Mouse (Mus musculus) midbrain, embryonic 16.5 days (tissue): ENCODE data around the gene Trim58. TPM values are rescaled to one million over a fixed set of nuclear protein-coding genes. Genes with fewer than 3 reads are reported as not detected.

ENCODE experiments used
- ATAC-seq: fragments of 200-750 bp; cut with Nextera tagmentation; 2 replicates; pipeline ENCODE4 v1.8.0; 2017; ENCODE audit warnings: moderate TSS enrichment
- H3K27ac ChIP-seq: fragments of 300-500 bp; sonication (generic); 2 replicates; pipeline ENCODE4 v1.5.1; 2014; ENCODE audit warnings: mild to moderate bottlenecking, low read length, mixed read lengths
- H3K27me3 ChIP-seq: fragments of 300-500 bp; sonication (generic); 2 replicates; pipeline ENCODE4 v1.6.1; 2014; ENCODE audit warnings: low read depth, low read length, mixed read lengths; ENCODE audit not compliant: control insufficient read depth, insufficient read depth
- H3K36me3 ChIP-seq: fragments of 300-500 bp; sonication (generic); 2 replicates; pipeline ENCODE4 v1.6.1; 2014; ENCODE audit warnings: mild to moderate bottlenecking, low read length, moderate library complexity, mixed read lengths; ENCODE audit not compliant: control insufficient read depth, insufficient read depth
- H3K4me1 ChIP-seq: fragments of 300-500 bp; sonication (generic); 2 replicates; pipeline ENCODE4 v1.6.1; 2014; ENCODE audit warnings: mild to moderate bottlenecking, low read length, mixed read lengths; ENCODE audit not compliant: control insufficient read depth, insufficient read depth
- H3K4me2 ChIP-seq: fragments of 300-500 bp; sonication (generic); 2 replicates; pipeline ENCODE4 v1.6.1; 2014; ENCODE audit warnings: mild to moderate bottlenecking, low read length, mixed read lengths
- H3K4me3 ChIP-seq: fragments of 300-500 bp; sonication (generic); 2 replicates; pipeline ENCODE4 v1.5.1; 2014; ENCODE audit warnings: low read depth, mild to moderate bottlenecking, low read length, moderate library complexity, mixed read lengths
- H3K9ac ChIP-seq: fragments of 300-500 bp; sonication (generic); 2 replicates; pipeline ENCODE4 v1.6.1; 2014; ENCODE audit warnings: low read depth, low read length, mixed read lengths
- H3K9me3 ChIP-seq: fragments of 300-500 bp; sonication (generic); replicated peaks from 2 replicates; pipeline ENCODE4 v1.6.1; 2014; ENCODE audit warnings: mild to moderate bottlenecking, low read length, mixed read lengths; ENCODE audit not compliant: control insufficient read depth, poor library complexity, severe bottlenecking
- WGBS: fragments of 180-500 bp; shearing (Covaris S2); extraction: QIAGEN DNeasy Blood & Tissue Kit; methylation state at CpG from one replicate; pipeline ENCODE4 v1.1.7; 2014; 5-methylcytosine and 5-hydroxymethylcytosine counted together
- polyA plus RNA-seq: library from polyadenylated mRNA; unstranded; fragments of >200 nt; fragmentation: Nextera tagmentation; extraction: Ambion mirVana; gene quantifications from 2 replicates; pipeline ENCODE4 v1.2.1, GENCODE M21; 2015

Trim58 gene
- polyA plus RNA-seq, 1 experiment from 2014 or later = 0.19 TPM

DNA sequence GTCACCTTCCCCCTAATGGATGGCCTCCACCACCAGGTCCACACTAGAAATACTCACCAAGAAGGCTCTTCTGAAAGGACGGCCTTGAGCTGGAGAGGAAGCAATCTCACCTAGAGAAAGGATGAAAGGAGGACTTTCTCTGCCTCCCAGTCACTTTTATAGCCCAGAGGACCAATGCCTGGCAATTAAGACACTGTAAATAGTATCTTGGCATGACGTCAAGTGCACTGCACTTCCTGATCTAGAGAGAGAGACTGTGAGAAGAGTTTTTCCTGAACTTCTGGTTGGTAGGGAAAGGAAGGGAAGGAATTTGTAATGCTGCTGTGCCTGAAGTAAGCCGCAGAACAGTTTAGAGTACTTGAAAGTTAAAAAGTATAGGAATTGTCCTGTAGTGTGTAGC is 26.9 kb upstream of the Trim58 start:
- Histone ChIP-seq H3K4me2 (no peak overlapping the region), H3K36me3 (no peaks in the 10 kb centered on the region), H3K4me1 (no peaks in the 10 kb centered on the region), H3K4me3 (no peak overlapping the region), H3K9me3 (no peaks in the 10 kb centered on the region), H3K27me3 (no peaks in the 10 kb centered on the region), H3K27ac (no peak overlapping the region), H3K9ac (no peak overlapping the region)
- no peak for ATAC-seq
- WGBS = 85% methylated on average over 3 of the region's 3 CpGs

GRCm38 (mm10) chr11:58614526-58614925 is 25.7 kb upstream of the Trim58 start:
- Histone ChIP-seq H3K9me3 (no peaks in the 10 kb centered on the region), H3K27me3 (no peaks in the 10 kb centered on the region), H3K27ac (no peak overlapping the region), H3K4me2 (no peak overlapping the region), H3K4me3 (no peak overlapping the region), H3K4me1 (no peaks in the 10 kb centered on the region), H3K9ac (no peak overlapping the region), H3K36me3 (no peaks in the 10 kb centered on the region)
- no peak for ATAC-seq

DNA sequence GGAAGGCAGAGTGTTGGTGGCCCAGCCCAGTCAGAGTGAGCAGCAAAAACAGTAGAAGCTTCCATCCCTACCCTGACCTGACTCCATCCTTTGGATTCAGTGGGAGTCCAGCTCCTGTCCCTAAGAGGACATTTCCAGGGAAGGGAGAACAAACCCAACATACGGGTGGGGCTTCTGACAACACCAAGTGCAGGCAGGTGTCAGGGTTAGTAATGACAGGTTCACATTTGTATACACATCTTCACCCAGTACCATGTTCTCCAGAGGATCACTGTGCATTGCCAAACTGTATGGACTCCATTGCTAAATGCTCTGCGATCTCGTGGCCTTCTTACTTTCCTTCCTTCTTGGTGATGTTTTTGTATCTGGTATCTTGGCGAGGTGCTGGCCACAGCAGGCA is 24.3 kb upstream of the Trim58 start, which contains the start of gene 2210407C18Rik:
Gene 2210407C18Rik (minus strand): TSS at position 101 of the 400 bp plus-strand sequence.
- Histone ChIP-seq H3K4me1 (no peaks in the 10 kb centered on the region), H3K9ac (no peak within 1 kb of the TSS), H3K27me3 (no peaks in the 10 kb centered on the region), H3K4me3 (no peak within 1 kb of the TSS), H3K36me3 (no peaks in the 10 kb centered on the region), H3K9me3 (no peaks in the 10 kb centered on the region), H3K27ac (no peak within 1 kb of the TSS), H3K4me2 (no peak within 1 kb of the TSS)
- WGBS = 88% methylated on average over 4 of the region's 4 CpGs
- no peak for ATAC-seq

- H3K9ac ChIP-seq = no peak overlapping the region
- H3K4me2 ChIP-seq = no peak overlapping the region
- no peak for ATAC-seq
- H3K9me3 ChIP-seq = no peaks in the 10 kb centered on the region
- H3K36me3 ChIP-seq = no peaks in the 10 kb centered on the region
- H3K4me3 ChIP-seq = no peak overlapping the region
- no peaks in the 10 kb centered on the region for H3K27me3 ChIP-seq
- H3K4me1 ChIP-seq = no peaks in the 10 kb centered on the region
- H3K27ac ChIP-seq = no peak overlapping the region
- 74% methylated on average over 3 of the region's 3 CpGs for WGBS
These were observed 21.9 kb upstream of the Trim58 start for GRCm38 (mm10) chr11:58618369-58618768.

DNA sequence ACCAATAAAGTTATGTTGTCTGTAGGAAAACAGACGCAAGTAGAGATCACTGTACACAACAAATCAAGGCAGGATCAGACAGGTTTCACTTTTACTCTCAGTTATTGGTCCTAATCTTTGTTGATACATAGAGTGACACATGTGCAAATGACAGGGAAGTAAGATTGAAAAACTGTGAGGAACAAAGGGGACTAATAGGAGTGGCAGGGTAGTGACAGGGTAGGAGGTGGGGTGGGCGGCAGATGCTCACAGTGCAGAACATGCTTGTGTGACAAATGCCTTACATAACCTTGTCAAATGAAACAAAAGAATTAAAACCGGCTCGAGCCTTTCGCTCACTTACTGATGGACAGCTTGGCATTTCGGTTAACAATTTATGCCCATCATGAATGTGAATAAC is 21.5 kb upstream of the Trim58 start:
- H3K36me3 ChIP-seq = no peaks in the 10 kb centered on the region
- no peak overlapping the region for H3K9ac ChIP-seq
- H3K27ac ChIP-seq = no peak overlapping the region
- H3K9me3 ChIP-seq = no peaks in the 10 kb centered on the region
- H3K4me2 ChIP-seq = no peak overlapping the region
- 44% methylated on average over 6 of the region's 6 CpGs for WGBS
- no peak for ATAC-seq
- no peak overlapping the region for H3K4me3 ChIP-seq
- no peaks in the 10 kb centered on the region for H3K27me3 ChIP-seq
- H3K4me1 ChIP-seq = no peaks in the 10 kb centered on the region

- Histone ChIP-seq H3K4me2 (no peak overlapping the region), H3K36me3 (no peaks in the 10 kb centered on the region), H3K4me1 (no peaks in the 10 kb centered on the region), H3K9me3 (no peaks in the 10 kb centered on the region), H3K9ac (no peak overlapping the region), H3K4me3 (no peak overlapping the region), H3K27ac (no peak overlapping the region), H3K27me3 (no peaks in the 10 kb centered on the region)
- WGBS = 57% methylated on average over 4 of the region's 4 CpGs
- no peak for ATAC-seq
These were observed 14.1 kb upstream of the Trim58 start for GRCm38 (mm10) chr11:58626146-58626545.

DNA sequence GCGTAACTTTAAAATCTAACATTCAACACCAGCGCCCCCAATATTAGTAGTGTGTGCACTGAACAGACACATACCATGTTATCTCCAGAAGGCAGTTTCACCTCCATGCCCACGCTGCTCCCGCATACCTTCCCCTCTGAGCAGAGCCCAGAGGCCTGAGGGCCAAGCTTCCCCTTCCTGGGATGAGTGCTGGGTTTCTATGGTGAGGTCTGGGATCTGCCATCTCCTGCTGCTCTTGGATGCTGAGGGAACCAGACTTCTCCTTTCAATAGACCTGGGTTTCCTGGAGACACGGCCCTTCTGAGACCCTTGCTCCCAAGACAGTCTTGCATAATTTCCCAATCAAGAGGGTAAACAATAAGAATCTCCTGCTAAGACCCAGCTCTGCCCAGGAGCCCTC is 9.9 kb upstream of the Trim58 start, which contains the start of gene Olfr323:
Gene Olfr323 (minus strand): TSS at position 101 of the 400 bp plus-strand sequence.
- Histone ChIP-seq H3K9me3 (no peaks in the 10 kb centered on the region), H3K27ac (no peak within 1 kb of the TSS), H3K4me2 (no peak within 1 kb of the TSS), H3K4me3 (no peak within 1 kb of the TSS), H3K9ac (no peak within 1 kb of the TSS), H3K27me3 (no peaks in the 10 kb centered on the region), H3K4me1 (no peaks in the 10 kb centered on the region), H3K36me3 (no peaks in the 10 kb centered on the region)
- WGBS = 72% methylated on average over 5 of the region's 5 CpGs
- no peak for ATAC-seq

DNA sequence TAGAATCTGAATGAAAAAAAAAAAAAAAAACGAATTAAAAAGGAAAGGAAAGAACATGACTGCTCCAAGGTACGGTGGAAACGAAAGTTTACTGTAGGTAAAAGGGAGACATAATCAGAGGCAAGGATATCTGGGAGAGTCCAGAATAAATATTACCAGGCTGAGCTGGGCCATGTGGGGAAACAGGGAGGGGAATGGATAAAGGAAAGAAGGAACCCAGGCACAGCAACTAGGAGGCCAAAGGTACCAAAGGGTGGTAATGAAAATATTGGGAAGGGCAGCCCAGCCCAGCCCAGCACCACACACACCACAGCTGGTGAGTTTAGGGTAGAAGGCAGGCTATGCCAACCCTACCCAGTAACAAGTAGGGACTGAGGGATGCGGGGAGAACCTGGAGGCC is 5.4 kb upstream of the Trim58 start:
- Histone ChIP-seq H3K4me1 (no peaks in the 10 kb centered on the region), H3K27ac (no peak overlapping the region), H3K27me3 (no peaks in the 10 kb centered on the region), H3K4me3 (no peak overlapping the region), H3K9me3 (no peaks in the 10 kb centered on the region), H3K4me2 (no peak overlapping the region), H3K9ac (no peak overlapping the region), H3K36me3 (no peaks in the 10 kb centered on the region)
- ATAC-seq = no peak
- WGBS = 62% methylated on average over 4 of the region's 4 CpGs

- Histone ChIP-seq H3K9ac (no peak overlapping the region), H3K27me3 (no peaks in the 10 kb centered on the region), H3K4me3 (no peak overlapping the region), H3K27ac (no peak overlapping the region), H3K9me3 (no peaks in the 10 kb centered on the region), H3K4me2 (no peak overlapping the region), H3K4me1 (peaks cover 8% of the 10 kb centered on the region; the same call in 1 of the 2 replicates), H3K36me3 (no peaks in the 10 kb centered on the region)
- ATAC-seq = no peak
- WGBS = 29% methylated on average over 3 of the region's 4 CpGs
These were observed 3.8 kb upstream of the Trim58 start for GRCm38 (mm10) chr11:58636376-58636977.
